Mouse (Mus musculus): Measurements from ENCODE around the gene Tbc1d2. TPM values are rescaled to one million over a fixed set of nuclear protein-coding genes. Genes with fewer than 3 reads are reported as not detected.
A peak's percentile ranks its signal among the peaks of the same experiment; 100 is the strongest.
"Not testable (repeated sequence)": the region's sequence is repeated elsewhere in the genome, so short reads cannot be mapped to it uniquely, and the experiment has no call there.

The Tbc1d2 gene
- total RNA-seq, 2 experiments from 2014 or later, result 1.6 to 1.9 TPM

DNA sequence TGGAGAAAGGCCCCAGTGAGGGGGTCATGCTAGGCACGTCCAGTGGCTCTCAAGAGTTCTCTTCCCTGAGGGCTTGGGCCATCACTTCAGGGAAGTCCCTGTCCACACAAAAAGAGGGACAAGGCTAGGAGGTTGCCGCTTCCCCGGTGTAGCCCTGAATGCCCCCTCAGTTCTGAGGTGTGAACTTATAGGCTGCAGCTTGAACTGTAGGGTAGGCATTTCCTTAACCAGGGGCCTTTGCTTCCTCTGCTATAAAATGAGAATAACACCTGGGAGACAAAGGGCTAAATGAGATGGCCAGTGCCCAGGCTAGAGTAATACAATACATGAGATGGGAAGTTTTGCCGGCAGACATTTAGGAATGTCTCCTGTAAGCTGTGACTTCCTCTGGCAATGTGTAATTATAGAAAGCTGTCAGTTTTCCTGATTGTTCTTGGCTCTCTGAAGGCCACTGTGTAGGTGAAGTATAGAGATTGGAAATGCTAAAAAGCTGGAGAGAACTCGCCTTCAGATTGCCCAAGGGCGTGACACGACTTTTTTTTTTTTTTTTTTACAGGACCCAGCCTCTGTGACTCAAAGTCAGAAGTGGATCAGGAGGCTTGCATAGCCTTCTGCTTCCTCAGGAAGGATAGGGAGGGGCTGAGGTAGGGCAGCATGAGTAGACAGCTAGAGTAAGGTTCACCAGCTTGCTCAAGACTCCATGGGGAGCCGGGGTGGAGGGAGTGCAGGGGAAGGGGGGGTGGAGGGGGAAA, 6.9 kb downstream of the Tbc1d2 start:
- DNase-seq, result no peak

DNA sequence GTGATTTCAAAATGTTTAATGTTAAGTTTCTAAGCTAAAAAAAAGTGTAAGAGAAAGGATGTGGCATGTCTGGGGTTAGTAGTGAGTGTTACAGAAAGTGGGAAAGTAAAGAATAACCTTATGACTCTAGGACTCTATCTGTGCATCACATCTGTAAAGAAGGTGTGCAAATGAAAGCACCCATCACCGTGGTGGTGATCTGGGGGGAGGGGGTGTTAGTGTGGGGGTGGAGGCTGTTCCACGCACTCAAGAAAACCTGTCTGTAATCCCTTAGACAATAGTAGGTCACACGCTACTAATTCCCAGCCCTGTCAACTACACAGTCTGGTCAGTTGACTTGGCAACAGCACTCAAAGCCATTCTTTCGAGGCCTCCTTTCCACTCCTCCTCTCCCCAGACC, 8.7 kb downstream of the Tbc1d2 start:
- DNase-seq, result no peak
- intact Hi-C loops (cut with DNase I), result no loop called here

More for the DNA sequence above, 6.9 kb downstream of the Tbc1d2 start:
- intact Hi-C loops (cut with DNase I), result no loop called here

- DNase-seq, result no peak
- intact Hi-C loops (cut with DNase I), result no loop called here
These were observed 10.1 kb downstream of the Tbc1d2 start for GRCm38 (mm10) chr4:46639866-46640265.

DNA sequence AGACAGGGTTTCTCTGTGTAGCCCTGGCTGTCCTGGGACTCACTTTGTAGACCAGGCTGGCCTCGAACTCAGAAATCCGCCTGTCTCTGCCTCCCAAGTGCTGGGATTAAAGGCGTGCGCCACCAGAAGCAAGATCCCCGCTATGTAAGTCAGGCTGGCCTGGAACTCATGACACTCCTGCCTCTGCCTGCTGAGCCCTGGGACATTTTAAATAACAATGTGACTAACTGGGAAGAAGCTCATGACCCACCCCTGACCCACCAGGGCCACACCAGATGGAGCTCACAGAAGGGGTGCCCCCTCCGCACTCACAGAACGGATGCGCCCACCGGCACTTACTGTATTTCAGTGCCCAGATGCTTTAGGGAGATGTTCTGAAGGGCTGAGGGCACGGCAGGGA, 12.8 kb downstream of the Tbc1d2 start:
- DNase-seq; intact Hi-C loops (cut with DNase I): not testable (repeated sequence)

GRCm38 (mm10) chr4:46635702-46636430, 14.1 kb downstream of the Tbc1d2 start:
- DNase-seq, result no peak
- intact Hi-C loops (cut with DNase I), result no loop called here

DNA sequence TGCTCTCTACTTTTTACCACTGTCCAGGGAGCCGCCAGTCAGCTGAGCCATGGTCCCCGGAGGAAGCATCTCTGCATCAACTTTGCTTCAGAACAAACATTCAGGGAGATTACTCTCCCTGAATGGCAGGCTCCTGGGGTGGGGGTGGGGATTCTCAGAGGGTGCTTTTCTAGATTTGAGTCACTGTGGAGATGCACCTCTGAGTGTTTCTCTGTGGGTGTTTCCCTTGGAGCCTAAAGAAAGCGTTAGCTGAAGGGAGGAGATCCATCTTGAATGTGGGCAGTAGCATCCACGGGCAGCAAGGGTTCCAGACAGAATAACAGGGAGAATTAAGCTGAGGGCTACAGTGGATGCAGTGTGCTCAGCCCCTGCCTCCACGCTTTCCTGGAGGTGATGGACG, 15.1 kb downstream of the Tbc1d2 start:
- DNase-seq, result no peak
- intact Hi-C loops (cut with DNase I), result no loop called here

GRCm38 (mm10) chr4:46633565-46633964, 16.4 kb downstream of the Tbc1d2 start:
- intact Hi-C loops (cut with DNase I); DNase-seq: not testable (repeated sequence)

DNA sequence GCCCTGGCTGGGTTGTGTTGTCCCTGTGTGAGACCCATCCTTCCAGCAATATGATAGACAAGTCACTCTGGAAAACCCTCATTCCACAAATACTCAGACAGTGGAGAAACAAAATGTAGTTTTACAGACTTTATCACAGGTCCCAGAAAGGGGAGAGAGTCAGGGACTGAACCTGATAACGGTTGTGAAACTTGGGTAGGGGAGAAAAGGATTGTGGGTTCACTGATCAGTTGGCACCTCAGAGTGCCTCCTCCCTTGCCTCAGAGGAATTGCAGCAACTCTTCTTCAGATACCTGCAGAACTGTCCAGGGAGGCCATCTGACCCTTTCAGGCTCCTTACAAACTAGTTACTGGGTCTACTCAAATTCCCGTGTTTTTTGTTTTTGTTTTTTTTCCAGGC, 17.5 kb downstream of the Tbc1d2 start:
- intact Hi-C loops (cut with DNase I), result no loop called here
- DNase-seq, result no peak

- intact Hi-C loops (cut with DNase I), result no loop called here
- peak in 1 of 2 experiments; percentile 18 for DNase-seq
These were observed 19.6 kb downstream of the Tbc1d2 start for GRCm38 (mm10) chr4:46630390-46630789.

GRCm38 (mm10) chr4:46628873-46629272, 21.1 kb downstream of the Tbc1d2 start:
- DNase-seq, result no peak
- intact Hi-C loops (cut with DNase I), result no loop called here

GRCm38 (mm10) chr4:46628081-46628480, 21.9 kb downstream of the Tbc1d2 start:
- DNase-seq, result no peak
- intact Hi-C loops (cut with DNase I), result no loop called here

DNA sequence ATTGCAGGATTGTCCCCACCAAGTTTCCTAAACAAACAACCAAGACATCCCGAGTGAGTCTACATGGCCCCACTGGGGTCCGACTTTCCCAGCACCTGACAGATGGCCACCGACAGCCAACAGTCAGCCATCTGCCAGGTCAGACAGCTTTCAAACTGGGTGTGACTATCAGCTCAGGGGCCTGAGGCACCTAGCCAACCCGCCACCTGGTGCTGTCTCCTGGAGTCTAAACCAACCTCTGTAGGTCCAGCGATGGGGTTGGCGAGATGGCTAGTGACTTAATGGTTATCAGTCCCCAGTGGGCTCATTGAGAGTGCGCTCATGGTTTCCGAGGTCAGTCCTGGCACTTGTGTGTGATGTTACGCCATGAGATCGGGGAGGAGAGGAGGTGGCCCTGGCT, 24.9 kb downstream of the Tbc1d2 start:
- intact Hi-C loops (cut with DNase I), result no loop called here
- no peak for DNase-seq

GRCm38 (mm10) chr4:46623007-46623406, 27.0 kb downstream of the Tbc1d2 start:
- DNase-seq, result no peak
- intact Hi-C loops (cut with DNase I), result no loop called here

DNA sequence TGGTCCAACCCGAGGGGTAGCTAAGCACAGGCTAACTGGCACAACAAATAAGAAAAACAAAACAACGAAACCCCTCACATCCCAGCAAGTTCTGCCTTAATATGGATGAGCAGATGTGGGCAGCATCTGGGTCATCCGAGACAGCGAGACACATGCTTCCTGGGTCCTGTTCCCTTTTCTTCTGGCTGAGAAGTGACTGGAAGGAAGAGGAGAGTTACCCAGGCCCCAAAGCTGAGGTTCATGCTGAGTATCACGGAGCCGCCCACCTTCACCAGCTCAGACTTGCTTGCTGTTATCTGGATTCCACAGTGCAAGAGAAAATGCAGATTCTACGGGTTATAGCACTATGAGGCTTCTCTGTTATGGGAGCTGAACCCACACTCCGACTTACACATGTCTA, 29.1 kb downstream of the Tbc1d2 start:
- DNase-seq, result no peak
- intact Hi-C loops (cut with DNase I), result no loop called here

GRCm38 (mm10) chr4:46620330-46620729, 29.7 kb downstream of the Tbc1d2 start:
- no peak for DNase-seq
- intact Hi-C loops (cut with DNase I), result no loop called here

GRCm38 (mm10) chr4:46618196-46618817, 31.7 kb downstream of the Tbc1d2 start:
- DNase-seq, result no peak
- intact Hi-C loops (cut with DNase I), result no loop called here

- intact Hi-C loops (cut with DNase I), result no loop called here
- DNase-seq, result no peak
These were observed 32.6 kb downstream of the Tbc1d2 start for GRCm38 (mm10) chr4:46617408-46617807.

DNA sequence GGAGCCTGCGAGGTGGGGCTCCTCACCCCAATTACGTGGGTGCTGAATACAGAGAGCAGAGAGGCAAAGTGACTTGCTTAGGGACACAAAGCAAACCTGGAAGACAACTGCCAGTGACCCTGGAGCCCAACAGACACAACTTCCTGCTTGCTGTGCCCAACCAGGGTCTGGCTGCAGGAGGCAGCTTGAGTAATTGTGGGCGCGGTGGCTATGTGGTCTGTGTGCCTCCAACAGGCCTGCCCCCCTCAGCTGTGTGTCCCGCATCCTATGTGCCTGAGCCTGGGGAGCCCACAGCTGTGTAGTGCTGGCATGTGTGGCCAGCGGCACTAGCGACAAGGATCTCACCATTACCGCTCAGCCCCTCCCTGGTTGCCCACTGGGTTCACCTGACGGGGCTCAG, 35.4 kb downstream of the Tbc1d2 start:
- no peak for DNase-seq
- intact Hi-C loops (cut with DNase I), result loop anchor here (5.0 kb wide), 1 partner anchor 423 kb away; no protein-coding TSS in a partner anchor

DNA sequence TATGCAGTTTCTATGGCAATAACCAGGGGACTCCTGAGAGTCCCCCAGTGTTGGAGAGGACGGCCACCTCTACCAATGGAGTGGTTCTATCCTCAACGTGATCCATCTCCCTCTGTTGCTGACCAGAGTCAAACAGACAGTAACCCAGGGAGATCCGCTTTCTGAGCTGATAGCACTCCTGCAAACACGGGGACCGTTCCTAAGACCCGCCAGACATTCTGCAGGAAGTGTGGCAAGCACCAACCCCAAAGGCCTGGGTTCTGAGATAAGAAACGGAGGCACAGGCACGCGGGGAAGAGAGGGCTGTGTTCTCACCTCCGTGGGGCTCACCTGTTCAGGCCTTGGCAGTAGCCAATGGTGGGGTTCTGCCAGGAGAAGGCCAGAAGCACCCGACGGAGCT, 36.4 kb downstream of the Tbc1d2 start:
- intact Hi-C loops (cut with DNase I), result loop anchor here (5.0 kb wide), 1 partner anchor 424 kb away; no protein-coding TSS in a partner anchor
- DNase-seq, result no peak

GRCm38 (mm10) chr4:46611181-46611580, 38.8 kb downstream of the Tbc1d2 start:
- intact Hi-C loops (cut with DNase I), result loop anchor here (1.0 to 5.0 kb wide), 2 partner anchors 46 to 426 kb away; no protein-coding TSS in a partner anchor
- peak; percentile 86 to 92 for DNase-seq

GRCm38 (mm10) chr4:46607601-46608000, 42.4 kb downstream of the Tbc1d2 start:
- no peak for DNase-seq
- intact Hi-C loops (cut with DNase I), result no loop called here
